Mouse (Mus musculus): ENCODE results near the gene Gdnf.

Gdnf gene

DNA sequence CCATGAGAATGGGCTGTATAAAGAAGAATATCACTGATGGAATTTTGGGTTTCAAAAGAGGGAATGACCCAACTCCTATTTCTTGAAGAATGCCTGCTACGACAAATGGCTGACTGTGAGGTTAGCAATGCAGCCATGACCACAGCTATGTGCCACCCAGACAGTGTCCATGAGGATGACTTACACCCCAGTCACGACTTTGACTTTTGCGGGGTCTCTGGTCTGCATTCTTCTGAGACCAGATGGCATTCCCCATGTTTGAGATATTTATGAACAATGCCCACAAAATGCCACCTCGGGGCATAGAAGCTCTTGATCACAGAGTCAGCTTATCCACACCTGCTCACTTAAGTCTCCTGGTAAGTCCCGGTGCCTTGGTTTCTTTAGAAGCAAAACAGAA lies 52.2 kb downstream of the Gdnf start:
- DNase-seq (ENCODE audit: low spot score in 2 of 2): no peak

DNA sequence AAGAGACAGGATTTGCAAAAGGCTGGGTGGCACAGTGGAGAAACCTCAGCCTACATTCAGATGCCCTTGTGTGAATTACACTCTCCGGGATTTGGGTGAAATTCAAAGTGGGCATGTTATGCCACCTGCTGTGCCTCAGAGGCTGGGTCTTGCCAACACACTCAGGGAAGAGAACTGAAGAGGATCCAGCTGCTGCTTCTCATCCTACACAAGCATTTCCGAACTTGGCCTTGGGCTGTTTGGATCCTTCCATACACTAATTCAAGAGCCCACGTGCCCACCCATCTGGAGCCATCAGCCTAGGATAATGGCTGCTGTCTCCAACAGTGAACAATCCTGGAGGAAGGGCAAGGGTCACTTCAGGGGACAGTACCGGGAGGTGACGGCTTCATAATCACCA lies 52.7 kb downstream of the Gdnf start:
- no peak for DNase-seq (ENCODE audit: low spot score in 2 of 2)

- DNase-seq (ENCODE audit: low spot score in 2 of 2): no peak
Observed at GRCm38 (mm10) chr15:7865305-7865704, 54.7 kb downstream of the Gdnf start.

GRCm38 (mm10) chr15:7872473-7872872 lies 61.8 kb downstream of the Gdnf start:
- no peak for DNase-seq (ENCODE audit: low spot score in 2 of 2)

GRCm38 (mm10) chr15:7875879-7876278 lies 65.2 kb downstream of the Gdnf start:
- DNase-seq (ENCODE audit: low spot score in 2 of 2): no peak

- DNase-seq (ENCODE audit: low spot score in 2 of 2): no peak
Observed at GRCm38 (mm10) chr15:7877560-7878467, 67.2 kb downstream of the Gdnf start.

- DNase-seq (ENCODE audit: low spot score in 2 of 2): no peak
Observed at GRCm38 (mm10) chr15:7878861-7879260, 68.2 kb downstream of the Gdnf start.

- no peak for DNase-seq (ENCODE audit: low spot score in 2 of 2)
Observed at GRCm38 (mm10) chr15:7879956-7880355, 69.3 kb downstream of the Gdnf start.

DNA sequence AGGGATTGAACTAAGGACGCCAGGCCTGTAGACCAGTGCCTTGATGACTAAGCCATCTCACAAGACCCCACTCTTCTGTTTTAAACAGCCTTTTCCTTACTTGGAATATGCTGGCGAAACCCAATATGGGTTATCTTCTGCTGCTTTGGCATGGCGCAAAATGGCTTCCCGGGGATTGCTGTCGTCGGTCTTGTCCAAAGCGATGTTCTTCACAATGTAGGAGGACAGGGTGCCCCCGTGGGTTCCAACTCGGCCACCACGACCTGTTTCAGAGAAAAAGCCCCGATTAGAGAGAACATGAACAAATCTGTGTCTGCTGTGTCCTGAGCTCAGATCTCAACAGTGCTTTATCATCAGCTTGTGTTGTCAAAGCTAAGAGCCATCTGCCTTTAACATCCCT lies 73.5 kb downstream of the Gdnf start:
- no peak for DNase-seq (ENCODE audit: low spot score in 2 of 2)

- DNase-seq (ENCODE audit: low spot score in 2 of 2): no peak
Observed at GRCm38 (mm10) chr15:7885106-7885505, 74.5 kb downstream of the Gdnf start.

- no peak for DNase-seq (ENCODE audit: low spot score in 2 of 2)
Observed at GRCm38 (mm10) chr15:7886591-7886990, 75.9 kb downstream of the Gdnf start.
